Mouse (Mus musculus) large intestine, adult 2 months (tissue): ENCODE measurements around the gene Phlpp1. TPM values are rescaled to one million over a fixed set of nuclear protein-coding genes. Genes with fewer than 3 reads are reported as not detected.
"Not testable (repeated sequence)": the region's sequence is repeated elsewhere in the genome, so short reads cannot be mapped to it uniquely, and the experiment has no call there.

Source experiments
- DNase-seq: peaks from one replicate; pipeline ENCODE4 v3.0.0-alpha.2; 2012; ENCODE audit warnings: low read depth, low spot score
- WGBS: fragments of 180-500 bp; shearing (Covaris S2); methylation state at CpG from one replicate; pipeline ENCODE4 v1.1.7; 2018; 5-methylcytosine and 5-hydroxymethylcytosine counted together
- polyA plus RNA-seq: library from polyadenylated mRNA; depleted of rRNA; stranded (reverse); fragments of >200 nt; gene quantifications from 2 replicates; pipeline ENCODE4 v1.2.3, GENCODE M21; 2012

Phlpp1 gene
- polyA plus RNA-seq, 1 experiment: 3.1 TPM

DNA sequence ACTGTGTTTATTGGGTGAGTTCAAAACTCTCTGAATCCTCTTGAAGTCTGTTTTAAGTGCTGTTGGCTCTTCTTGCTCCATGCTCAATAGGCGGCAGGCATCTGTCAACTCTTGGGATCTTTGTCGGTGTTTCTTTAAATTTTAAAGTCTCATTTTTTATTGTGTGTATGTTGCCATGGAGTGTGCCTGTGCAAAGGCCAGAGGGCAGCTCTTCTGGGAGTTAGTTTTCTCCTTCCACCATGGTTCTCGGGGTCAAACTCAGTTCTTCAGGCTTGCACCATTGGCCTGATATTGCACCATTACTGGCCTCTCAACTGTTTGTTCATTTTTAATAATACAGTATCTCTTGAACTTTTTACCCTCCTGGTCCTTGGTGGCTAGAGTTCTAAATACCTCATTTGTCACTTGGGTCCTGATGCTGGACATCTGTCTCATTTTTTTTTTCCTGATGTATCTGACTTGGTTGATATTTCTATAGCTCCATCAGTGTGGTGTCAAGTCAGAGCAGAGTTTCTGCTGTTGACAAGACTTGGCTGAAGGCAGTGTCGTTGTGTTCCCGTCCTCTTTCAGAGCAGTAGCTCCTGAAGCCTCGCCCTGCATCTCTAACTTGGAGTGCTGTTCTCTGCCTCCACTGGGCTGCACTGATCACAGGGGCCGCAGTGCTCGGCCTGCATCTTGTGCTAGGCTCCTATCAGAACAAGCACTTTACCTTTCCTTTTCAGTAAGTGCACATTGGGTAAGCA, 108.8 kb downstream of the Phlpp1 start:
- no peak for DNase-seq
- WGBS: 37% methylated on average over 8 of the region's 8 CpGs

- no peak for DNase-seq
- WGBS: 92% methylated on average over 7 of the region's 7 CpGs
Measured at GRCm38 (mm10) chr1:106286815-106287214, 115.3 kb downstream of the Phlpp1 start.

DNA sequence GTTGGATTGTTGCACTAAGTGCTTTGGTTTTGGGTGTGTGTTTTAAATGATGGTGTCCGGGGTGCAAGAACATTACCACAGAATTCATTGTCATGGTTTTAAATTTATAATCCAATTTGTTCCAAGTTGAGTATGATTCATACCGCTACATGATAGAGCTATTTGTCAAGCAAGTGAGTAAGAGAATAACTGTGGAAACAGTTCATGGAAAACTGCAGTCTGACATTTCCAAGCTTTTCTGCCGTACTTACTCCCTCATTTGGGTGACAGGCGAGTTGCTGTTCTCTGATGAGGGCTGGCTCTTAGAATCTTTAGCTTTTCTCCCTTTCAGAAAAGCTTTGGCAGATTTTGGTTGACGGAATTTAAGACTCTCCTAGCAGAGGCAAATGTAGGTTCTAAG, 117.5 kb downstream of the Phlpp1 start:
- 82% methylated on average over 5 of the region's 5 CpGs for WGBS
- DNase-seq: no peak

DNA sequence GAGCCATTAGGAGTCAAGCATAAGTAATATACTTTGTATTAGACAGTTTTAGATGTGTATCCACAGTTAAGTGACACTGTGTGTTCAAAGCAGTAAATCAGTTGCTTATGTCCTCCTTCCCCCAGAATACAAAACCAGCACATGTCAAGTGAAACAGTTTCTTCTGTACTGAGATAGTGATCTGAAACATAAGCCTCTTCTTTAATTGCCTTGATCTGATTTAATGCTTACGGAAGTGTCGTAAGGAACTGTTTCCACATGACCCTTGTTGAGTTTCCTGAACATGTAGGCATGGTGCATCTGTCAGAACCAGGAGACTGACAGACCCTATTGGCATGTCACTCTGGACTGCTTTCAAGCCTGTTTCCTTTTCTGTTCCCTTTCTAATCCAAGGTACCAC, 118.0 kb downstream of the Phlpp1 start:
- no peak for DNase-seq
- 83% methylated on average over 2 of the region's 2 CpGs for WGBS

GRCm38 (mm10) chr1:106309394-106310039, 138.0 kb downstream of the Phlpp1 start:
- DNase-seq: peak; percentile 42
- WGBS: 49% methylated on average over 3 of the region's 3 CpGs

DNA sequence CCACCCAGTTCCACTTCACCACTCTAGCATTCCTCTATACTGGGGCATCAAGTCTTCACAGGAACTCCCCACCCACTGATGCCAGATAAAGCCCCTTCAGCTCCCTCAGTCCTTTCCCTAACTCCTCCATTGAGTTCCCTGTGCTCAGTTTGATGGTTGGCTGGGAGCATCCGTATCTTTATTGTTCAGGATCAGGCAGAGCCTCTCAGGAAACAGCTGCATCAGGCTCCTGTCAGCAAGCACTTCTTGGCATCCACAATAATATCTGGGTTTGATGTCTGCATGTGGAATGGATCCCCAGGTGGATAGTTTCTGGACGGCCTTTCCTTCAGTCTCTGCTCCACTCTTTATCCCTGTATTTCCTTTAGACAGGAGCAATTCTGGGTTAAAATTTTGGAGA, 138.7 kb downstream of the Phlpp1 start:
- DNase-seq: no peak
- WGBS: 85% methylated on average over 2 of the region's 2 CpGs

DNA sequence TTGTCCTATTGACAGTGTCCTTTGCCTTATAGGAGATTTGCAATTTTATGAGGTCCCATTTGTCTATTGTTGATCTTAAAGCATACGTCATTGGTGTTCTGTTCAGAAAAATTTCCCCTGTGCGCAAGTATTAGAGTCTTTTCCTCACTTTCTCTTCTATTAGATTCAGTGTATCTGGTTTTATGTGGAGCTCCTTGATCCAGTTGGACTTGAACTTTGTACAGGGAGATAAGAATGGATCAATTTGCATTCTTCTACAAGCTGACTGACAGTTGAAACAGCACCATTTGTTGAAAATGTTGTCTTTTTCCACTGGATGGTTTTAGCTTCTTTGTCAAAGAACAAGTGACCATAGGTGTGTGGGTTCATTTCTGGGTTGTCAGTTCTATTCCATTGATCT, 140.3 kb downstream of the Phlpp1 start:
- DNase-seq: not testable (repeated sequence)
- WGBS: 96% methylated on average over 2 of the region's 2 CpGs

GRCm38 (mm10) chr1:106314476-106314875, 142.9 kb downstream of the Phlpp1 start:
- no peak for DNase-seq
- 63% methylated on average over 4 of the region's 4 CpGs for WGBS

DNA sequence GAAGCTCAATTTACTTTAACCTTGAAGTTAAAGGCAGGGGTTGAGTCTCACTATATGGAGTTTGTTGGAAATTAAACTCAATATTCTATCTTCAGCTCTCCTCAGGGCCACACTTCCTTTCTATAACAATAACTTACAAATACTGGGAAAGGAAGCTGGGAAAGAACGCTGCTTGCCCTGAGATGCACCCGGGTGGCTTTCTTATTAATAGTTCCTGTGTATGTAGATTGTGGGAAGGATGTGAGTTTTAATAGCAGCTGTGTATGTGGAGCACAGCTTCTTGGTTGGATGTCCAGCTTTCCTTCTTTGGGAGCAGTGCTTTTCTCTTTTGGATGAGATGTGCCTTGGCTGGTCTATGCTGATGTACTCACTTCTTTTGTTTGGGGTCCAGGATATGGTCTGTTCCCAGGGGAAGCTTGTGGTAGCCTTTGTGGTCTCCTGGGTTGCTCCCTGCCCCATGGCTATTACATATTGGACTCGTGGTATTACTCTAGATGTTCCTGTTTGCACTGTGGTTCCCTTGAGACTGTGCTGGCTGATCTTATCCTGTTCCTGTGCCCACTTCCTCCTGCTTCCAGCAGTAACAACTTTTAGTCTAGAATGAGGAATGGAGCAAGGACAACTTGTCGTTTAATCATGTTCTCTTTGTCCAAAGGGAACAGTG, 145.2 kb downstream of the Phlpp1 start:
- WGBS: 56% methylated on average over 4 of the region's 4 CpGs
- no peak for DNase-seq

DNA sequence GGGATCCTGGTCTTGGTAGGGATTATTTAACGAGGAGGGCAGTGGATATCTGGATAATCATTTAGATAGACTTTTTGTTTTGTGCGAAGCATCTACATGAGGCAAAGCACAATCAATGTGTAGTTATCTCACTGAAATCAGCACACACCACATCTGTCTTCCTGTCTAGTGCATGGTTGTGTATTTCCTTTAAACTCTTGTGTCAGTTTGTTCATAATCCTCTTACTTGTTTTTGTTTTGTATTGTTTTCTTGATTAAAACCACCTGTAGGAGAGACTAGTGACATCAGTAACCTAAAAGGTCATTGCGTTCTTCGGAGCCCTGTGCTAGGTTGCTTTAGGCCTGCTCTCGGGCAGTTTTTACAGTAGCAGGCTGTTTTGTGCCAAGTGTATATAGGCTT, 146.8 kb downstream of the Phlpp1 start:
- 88% methylated on average over 5 of the region's 5 CpGs for WGBS
- no peak for DNase-seq

- 45% methylated on average over 1 of the region's 1 CpGs for WGBS
- DNase-seq: peak; percentile 65
Measured at GRCm38 (mm10) chr1:106320583-106320982, 149.0 kb downstream of the Phlpp1 start.

GRCm38 (mm10) chr1:106321432-106322126, 150.0 kb downstream of the Phlpp1 start:
- WGBS: 94% methylated on average over 8 of the region's 8 CpGs
- DNase-seq: no peak

GRCm38 (mm10) chr1:106326691-106327090, 155.1 kb downstream of the Phlpp1 start:
- DNase-seq: no peak
- WGBS: 17% methylated on average over 2 of the region's 2 CpGs

- no peak for DNase-seq
- 89% methylated on average over 3 of the region's 3 CpGs for WGBS
Measured at GRCm38 (mm10) chr1:106342100-106342499, 170.5 kb downstream of the Phlpp1 start.

DNA sequence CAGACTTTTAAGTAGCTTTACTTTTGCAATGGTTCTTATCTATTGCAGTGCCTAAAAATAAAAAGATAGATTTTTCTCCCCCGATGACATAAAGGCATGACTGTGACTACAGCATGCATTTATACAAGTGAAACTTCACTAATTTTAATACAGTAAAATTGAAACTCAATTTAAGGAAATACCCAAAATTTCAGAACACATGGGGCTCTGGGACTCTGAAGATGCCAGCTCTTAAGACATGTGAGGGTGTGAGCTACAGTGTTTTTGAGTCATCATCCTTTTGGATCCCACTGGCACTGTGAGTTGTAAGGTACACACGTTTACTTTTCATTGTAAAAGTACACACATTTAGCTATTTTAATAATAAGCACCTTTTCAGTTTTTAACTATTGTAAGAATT, 173.7 kb downstream of the Phlpp1 start:
- WGBS: 90% methylated on average over 2 of the region's 2 CpGs
- no peak for DNase-seq

GRCm38 (mm10) chr1:106346776-106347175, 175.2 kb downstream of the Phlpp1 start:
- WGBS: 99% methylated on average over 3 of the region's 3 CpGs
- DNase-seq: no peak

GRCm38 (mm10) chr1:106349116-106349515, 177.6 kb downstream of the Phlpp1 start:
- DNase-seq: no peak
- 96% methylated on average over 3 of the region's 3 CpGs for WGBS

DNA sequence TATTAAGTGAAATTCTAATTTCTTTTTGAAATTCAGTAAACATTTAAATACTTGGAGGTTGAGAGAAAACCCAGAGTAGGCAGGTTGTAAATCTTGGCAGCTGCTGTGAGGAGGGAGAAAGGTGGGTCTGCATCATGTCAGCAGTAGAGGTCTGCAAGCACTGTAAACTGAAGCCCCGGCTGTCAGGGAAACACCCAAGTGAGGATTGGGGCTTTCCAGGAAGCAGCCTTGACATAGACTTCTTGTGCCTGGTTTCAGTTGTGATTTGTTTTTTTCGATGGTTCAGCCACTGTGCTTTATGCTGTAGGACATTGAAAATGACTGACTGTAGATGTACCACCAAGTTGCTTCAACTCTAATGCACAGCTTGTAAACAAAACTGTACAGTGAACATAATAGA, 180.0 kb downstream of the Phlpp1 start:
- 68% methylated on average over 2 of the region's 2 CpGs for WGBS

GRCm38 (mm10) chr1:106352801-106353511, 181.4 kb downstream of the Phlpp1 start:
- WGBS: 84% methylated on average over 2 of the region's 2 CpGs
- DNase-seq: no peak

More for the DNA sequence above, 180.0 kb downstream of the Phlpp1 start:
- DNase-seq: no peak

DNA sequence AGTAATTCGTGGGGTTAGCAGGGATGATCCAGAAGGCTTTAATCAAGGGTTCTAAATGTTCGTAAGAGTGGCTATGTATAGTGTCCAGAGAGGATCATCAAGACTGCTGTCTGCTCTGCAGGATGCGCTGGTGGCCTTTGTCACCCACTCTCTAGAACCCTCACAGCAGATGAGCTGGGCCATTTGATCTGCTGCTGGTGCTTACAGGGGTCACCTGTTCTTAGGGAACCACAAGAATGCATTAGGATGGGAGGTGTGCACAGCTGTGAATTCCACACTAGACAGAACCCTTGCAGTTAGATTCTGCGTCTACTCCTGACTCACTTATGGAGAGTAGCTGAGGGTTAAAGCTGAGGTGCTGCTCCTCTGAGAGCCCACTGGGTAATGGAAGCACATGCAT, 182.4 kb downstream of the Phlpp1 start:
- 91% methylated on average over 4 of the region's 4 CpGs for WGBS
- DNase-seq: no peak
